Mouse (Mus musculus): ENCODE results near the gene Loxl3. TPM values are rescaled to one million over a fixed set of nuclear protein-coding genes. Genes with fewer than 3 reads are reported as not detected.

Loxl3 gene
- polyA plus RNA-seq, 1 experiment from 2014 or later, result 26.0 TPM

DNA sequence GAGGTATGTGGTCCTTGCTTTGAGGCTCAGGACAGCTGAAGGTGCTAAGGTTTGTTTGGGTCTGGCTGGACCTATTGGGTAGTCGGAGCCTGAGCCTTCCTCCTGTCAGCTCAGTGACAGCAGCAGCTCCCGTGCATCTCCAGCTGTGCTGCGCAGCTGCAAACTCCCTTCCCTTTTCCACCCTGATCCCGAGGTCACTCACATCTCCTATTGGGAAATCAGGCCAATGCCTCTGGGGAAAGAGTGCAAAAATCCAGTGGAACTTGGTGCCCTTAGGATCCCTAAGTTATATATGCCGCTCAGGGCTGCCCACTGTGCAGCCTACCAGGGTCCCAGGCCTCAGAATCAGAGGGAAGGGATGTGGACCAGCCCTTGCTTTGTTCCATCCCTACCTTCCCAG lies 49.5 kb downstream of the Loxl3 start:
- Histone ChIP-seq H3K4me3 (ENCODE audit: low read length) (no peak overlapping the region), H3K9me3 (ENCODE audit: control insufficient read depth, low read length) (no peaks in the 10 kb centered on the region), H3K27ac (ENCODE audit: low read length) (no peak overlapping the region), H3K27me3 (ENCODE audit: control insufficient read depth, insufficient read depth, low read depth, low read length) (peaks cover 56% of the 10 kb centered on the region), H3K4me2 (ENCODE audit: low read depth, low read length) (no peak overlapping the region), H3K36me3 (ENCODE audit: control insufficient read depth, insufficient read depth, low read length) (peaks cover 8% of the 10 kb centered on the region), H3K9ac (ENCODE audit: low read length) (no peak overlapping the region), H3K4me1 (replicated peaks; ENCODE audit: control insufficient read depth, insufficient read depth, low read length) (peaks cover 20% of the 10 kb centered on the region)
- ATAC-seq (ENCODE audit: low read depth), result no peak
- WGBS, result 22% methylated on average over 5 of the region's 5 CpGs

DNA sequence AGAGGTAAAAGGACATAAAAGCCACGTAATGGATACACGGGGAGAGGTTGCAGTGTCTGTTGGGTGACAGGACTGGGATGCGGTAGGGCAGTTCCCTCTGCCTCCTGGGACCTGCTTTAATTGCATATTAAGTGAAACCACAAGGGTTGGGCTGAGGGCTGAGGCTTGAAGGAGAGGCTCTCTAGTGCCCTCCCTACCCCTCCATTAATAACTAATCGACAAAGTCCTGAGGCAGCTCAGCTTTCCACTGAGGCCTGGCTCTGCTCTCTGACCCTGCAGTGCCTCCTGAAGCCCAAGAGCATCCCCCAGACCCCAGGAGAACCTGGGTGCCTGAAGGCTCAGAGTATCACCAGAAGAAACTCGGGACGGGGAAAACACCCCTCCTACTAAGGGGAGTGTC lies 50.5 kb downstream of the Loxl3 start:
- ATAC-seq (ENCODE audit: low read depth), result no peak
- no peak overlapping the region for H3K27ac ChIP-seq (ENCODE audit: low read length)
- H3K4me3 ChIP-seq (ENCODE audit: low read length), result no peak overlapping the region
- peaks cover 13% of the 10 kb centered on the region for H3K4me1 ChIP-seq (replicated peaks; ENCODE audit: control insufficient read depth, insufficient read depth, low read length)
- no peak overlapping the region for H3K9ac ChIP-seq (ENCODE audit: low read length)
- H3K4me2 ChIP-seq (ENCODE audit: low read depth, low read length), result no peak overlapping the region
- H3K36me3 ChIP-seq (ENCODE audit: control insufficient read depth, insufficient read depth, low read length), result peaks cover 8% of the 10 kb centered on the region
- peaks cover 64% of the 10 kb centered on the region for H3K27me3 ChIP-seq (ENCODE audit: control insufficient read depth, insufficient read depth, low read depth, low read length)
- 7% methylated on average over 6 of the region's 6 CpGs for WGBS
- H3K9me3 ChIP-seq (ENCODE audit: control insufficient read depth, low read length), result no peaks in the 10 kb centered on the region

DNA sequence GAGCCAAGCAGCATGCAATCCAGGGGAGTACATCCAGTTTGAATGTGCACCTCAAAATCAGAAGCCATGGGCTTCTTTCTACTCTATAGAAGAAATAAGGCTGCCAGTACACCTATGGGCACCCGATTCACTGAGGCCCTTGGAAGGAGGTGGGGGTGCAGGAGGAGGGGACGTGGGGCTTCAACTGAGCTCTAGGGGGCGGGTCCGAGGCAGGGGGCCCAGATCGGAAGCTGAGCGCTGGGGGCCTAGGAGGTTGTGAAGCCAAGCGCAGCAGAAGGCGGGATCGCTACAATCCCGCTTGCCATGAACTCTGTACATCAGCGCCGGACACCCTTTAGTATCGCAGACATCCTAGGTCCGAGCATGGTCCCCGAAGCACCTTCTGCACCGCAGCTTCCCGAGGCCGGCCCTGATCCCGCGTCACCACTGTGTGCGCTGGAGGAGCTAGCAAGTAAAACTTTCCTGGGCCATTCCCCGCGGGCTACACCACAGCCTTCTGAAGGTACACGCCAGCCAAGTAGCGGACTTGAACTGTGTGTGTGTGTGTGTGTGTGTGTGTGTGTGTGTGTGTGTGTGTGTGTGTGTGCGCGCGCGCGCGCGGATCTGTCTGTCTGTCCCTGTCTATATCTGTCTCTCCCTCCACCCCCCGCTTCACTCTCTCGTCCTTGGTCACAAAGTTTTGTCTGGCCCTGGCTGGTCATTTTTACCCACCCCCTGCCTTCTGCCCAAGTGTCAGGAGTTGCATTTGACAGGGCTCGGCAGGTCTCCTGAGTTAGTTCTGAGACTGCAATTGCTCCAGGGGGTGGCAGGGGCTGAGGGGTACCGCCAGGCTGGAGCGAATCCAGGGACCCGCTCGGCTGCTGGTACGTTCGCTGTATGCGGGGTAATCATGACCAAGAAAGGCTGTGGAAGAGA lies 52.4 kb downstream of the Loxl3 start, which contains the start of gene Lbx2:
Lbx2 (plus strand) TSS at position 247 of the 915 bp plus-strand sequence.
- no peak for ATAC-seq (ENCODE audit: low read depth)
- H3K4me2 ChIP-seq (ENCODE audit: low read depth, low read length), result peak within 1 kb of the TSS; percentile 43
- no peaks in the 10 kb centered on the region for H3K9me3 ChIP-seq (ENCODE audit: control insufficient read depth, low read length)
- peak within 1 kb of the TSS; percentile 27; the same call in 1 of the 2 replicates for H3K9ac ChIP-seq (ENCODE audit: low read length)
- WGBS, result 6% methylated on average over 42 of the region's 42 CpGs
- H3K27ac ChIP-seq (ENCODE audit: low read length), result no peak within 1 kb of the TSS
- H3K4me3 ChIP-seq (ENCODE audit: low read length), result peak within 1 kb of the TSS; percentile 32
- H3K4me1 ChIP-seq (replicated peaks; ENCODE audit: control insufficient read depth, insufficient read depth, low read length), result peaks cover 12% of the 10 kb centered on the region
- peaks cover 4% of the 10 kb centered on the region for H3K36me3 ChIP-seq (ENCODE audit: control insufficient read depth, insufficient read depth, low read length)
- H3K27me3 ChIP-seq (ENCODE audit: control insufficient read depth, insufficient read depth, low read depth, low read length), result peaks cover 66% of the 10 kb centered on the region

DNA sequence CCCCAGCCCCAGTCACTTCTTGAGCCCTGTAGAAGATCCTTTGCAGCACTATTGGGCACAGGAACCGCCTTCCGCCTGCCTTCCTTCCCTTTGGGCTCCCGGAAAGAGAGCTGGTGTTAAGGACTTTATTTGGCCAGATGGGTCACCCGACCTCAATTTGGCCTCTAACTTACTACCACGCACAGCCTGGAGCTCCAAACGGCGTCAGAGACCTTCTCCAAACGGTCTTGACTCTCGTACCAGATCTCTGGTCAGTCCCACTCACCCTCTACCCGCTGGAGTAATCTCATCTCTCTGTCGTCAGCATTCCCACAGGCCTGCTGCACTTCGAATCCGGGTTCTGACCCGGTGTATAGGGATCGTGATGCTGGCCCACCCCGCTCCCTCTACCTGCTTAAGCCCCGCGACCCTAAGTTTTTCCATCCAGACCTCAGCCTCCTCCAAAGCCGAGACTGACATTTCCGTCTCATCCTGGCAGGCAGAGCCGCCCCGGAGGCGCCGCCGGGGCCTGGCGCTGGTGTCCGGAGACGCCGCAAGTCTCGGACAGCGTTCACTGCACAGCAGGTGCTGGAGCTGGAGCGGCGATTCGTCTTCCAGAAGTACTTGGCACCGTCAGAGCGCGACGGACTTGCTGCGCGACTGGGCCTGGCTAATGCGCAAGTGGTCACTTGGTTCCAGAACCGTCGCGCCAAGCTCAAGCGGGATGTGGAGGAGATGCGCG lies 53.4 kb downstream of the Loxl3 start:
- peak; percentile 8; the same call in 1 of the 2 replicates for ATAC-seq (ENCODE audit: low read depth)
- peaks cover 12% of the 10 kb centered on the region for H3K4me1 ChIP-seq (replicated peaks; ENCODE audit: control insufficient read depth, insufficient read depth, low read length)
- H3K36me3 ChIP-seq (ENCODE audit: control insufficient read depth, insufficient read depth, low read length), result no peaks in the 10 kb centered on the region
- peak overlapping the region; percentile 27; the same call in 1 of the 2 replicates for H3K9ac ChIP-seq (ENCODE audit: low read length)
- H3K27me3 ChIP-seq (ENCODE audit: control insufficient read depth, insufficient read depth, low read depth, low read length), result peaks cover 66% of the 10 kb centered on the region
- WGBS, result 2% methylated on average over 47 of the region's 47 CpGs
- H3K27ac ChIP-seq (ENCODE audit: low read length), result no peak overlapping the region
- no peaks in the 10 kb centered on the region for H3K9me3 ChIP-seq (ENCODE audit: control insufficient read depth, low read length)
- peak overlapping the region; percentile 32 for H3K4me3 ChIP-seq (ENCODE audit: low read length)
- H3K4me2 ChIP-seq (ENCODE audit: low read depth, low read length), result peak overlapping the region; percentile 43

DNA sequence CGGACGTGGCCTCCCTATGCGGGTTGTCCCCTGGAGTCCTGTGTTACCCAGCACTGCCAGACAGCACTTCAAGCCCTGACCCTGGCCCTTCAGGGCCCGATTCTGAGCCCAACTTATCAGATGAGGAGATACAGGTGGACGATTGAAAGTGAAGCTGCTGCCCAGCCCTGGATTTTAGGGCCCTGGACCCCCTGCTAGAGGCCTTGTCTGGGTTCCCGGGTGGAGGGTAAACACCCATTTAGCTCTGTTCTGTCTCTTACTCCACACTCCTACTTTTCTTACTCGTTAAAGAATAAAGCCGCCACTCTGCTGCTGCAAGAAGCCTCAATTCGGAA lies 53.9 kb downstream of the Loxl3 start:
- WGBS, result 13% methylated on average over 9 of the region's 9 CpGs
- Histone ChIP-seq H3K4me2 (ENCODE audit: low read depth, low read length) (peak overlapping the region; percentile 43), H3K27me3 (ENCODE audit: control insufficient read depth, insufficient read depth, low read depth, low read length) (peaks cover 63% of the 10 kb centered on the region), H3K9me3 (ENCODE audit: control insufficient read depth, low read length) (no peaks in the 10 kb centered on the region), H3K27ac (ENCODE audit: low read length) (no peak overlapping the region), H3K4me3 (ENCODE audit: low read length) (peak overlapping the region; percentile 32; the same call in 1 of the 2 replicates), H3K4me1 (replicated peaks; ENCODE audit: control insufficient read depth, insufficient read depth, low read length) (peaks cover 12% of the 10 kb centered on the region), H3K9ac (ENCODE audit: low read length) (no peak overlapping the region; the same call in 1 of the 2 replicates), H3K36me3 (ENCODE audit: control insufficient read depth, insufficient read depth, low read length) (no peaks in the 10 kb centered on the region)
- ATAC-seq (ENCODE audit: low read depth), result no peak

DNA sequence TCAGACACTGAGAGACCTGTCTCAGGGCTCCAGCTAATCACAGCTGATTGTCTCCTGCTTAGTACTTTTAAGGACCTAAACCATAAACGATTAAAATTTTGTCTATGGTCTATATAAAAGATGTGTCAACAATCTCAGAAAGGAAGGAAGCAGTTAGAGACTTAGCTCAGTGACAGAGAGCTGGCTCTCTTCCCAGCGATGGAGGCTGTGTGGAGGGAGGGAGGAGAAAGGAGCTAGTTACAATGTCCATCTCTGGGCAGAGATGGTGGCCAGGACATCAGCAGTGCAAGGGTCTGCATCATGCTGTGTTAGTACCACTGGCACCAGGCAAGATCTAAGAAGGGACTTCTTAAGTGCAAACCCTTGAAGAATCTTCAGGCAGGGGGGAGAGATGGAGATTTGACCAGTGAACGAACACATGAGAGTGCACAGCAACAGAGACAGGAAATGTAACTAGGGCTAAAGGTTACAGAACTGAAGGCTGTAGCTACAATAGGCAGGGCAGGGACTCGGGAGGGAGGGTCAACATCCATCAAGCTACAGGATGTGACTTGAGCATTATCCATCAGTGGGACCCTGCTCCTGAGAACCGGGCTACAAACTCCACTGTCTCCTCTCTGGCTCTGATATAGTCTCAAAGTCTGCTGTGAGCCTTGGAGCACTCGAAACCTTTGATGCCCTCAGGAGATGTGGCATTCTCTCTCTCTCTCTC lies 58.6 kb downstream of the Loxl3 start:
- Histone ChIP-seq H3K27ac (ENCODE audit: low read length) (peak overlapping the region; percentile 24), H3K4me2 (ENCODE audit: low read depth, low read length) (no peak overlapping the region)
- WGBS, result 20% methylated on average over 6 of the region's 6 CpGs

DNA sequence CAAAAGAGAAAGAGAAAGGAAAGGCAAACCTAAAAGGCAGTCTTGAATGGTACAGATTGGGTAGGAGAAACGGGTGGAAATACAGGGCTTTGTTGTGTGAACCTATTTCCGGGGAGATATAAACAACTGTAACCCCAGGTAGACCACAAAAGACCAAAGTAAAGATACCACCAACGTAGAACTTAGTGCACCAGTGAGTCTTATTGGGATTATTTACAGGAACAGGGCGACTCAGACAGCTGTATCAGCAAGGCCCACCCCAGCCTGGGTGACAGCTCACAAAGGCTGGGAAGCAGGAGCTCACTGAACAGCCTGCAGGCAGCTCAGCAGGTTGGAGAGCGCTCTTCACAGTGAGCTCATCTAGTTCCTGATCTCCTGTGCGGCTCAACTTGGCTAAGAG lies 62.0 kb downstream of the Loxl3 start:
- no peak for ATAC-seq (ENCODE audit: low read depth)
- WGBS, result 48% methylated on average over 6 of the region's 6 CpGs
- Histone ChIP-seq H3K4me3 (ENCODE audit: low read length) (no peak overlapping the region), H3K27me3 (ENCODE audit: control insufficient read depth, insufficient read depth, low read depth, low read length) (no peaks in the 10 kb centered on the region), H3K27ac (ENCODE audit: low read length) (no peak overlapping the region), H3K4me1 (replicated peaks; ENCODE audit: control insufficient read depth, insufficient read depth, low read length) (no peaks in the 10 kb centered on the region), H3K36me3 (ENCODE audit: control insufficient read depth, insufficient read depth, low read length) (no peaks in the 10 kb centered on the region), H3K9ac (ENCODE audit: low read length) (no peak overlapping the region), H3K4me2 (ENCODE audit: low read depth, low read length) (no peak overlapping the region), H3K9me3 (ENCODE audit: control insufficient read depth, low read length) (peaks cover 3% of the 10 kb centered on the region; the same call in 1 of the 2 replicates)

More for the DNA sequence above, 58.6 kb downstream of the Loxl3 start:
- H3K9ac ChIP-seq (ENCODE audit: low read length), result no peak overlapping the region
- H3K9me3 ChIP-seq (ENCODE audit: control insufficient read depth, low read length), result peaks cover 3% of the 10 kb centered on the region; the same call in 1 of the 2 replicates
- no peak overlapping the region for H3K4me3 ChIP-seq (ENCODE audit: low read length)
- peak; percentile 64 for ATAC-seq (ENCODE audit: low read depth)
- H3K4me1 ChIP-seq (replicated peaks; ENCODE audit: control insufficient read depth, insufficient read depth, low read length), result peaks cover 4% of the 10 kb centered on the region
- H3K27me3 ChIP-seq (ENCODE audit: control insufficient read depth, insufficient read depth, low read depth, low read length), result peaks cover 19% of the 10 kb centered on the region
- H3K36me3 ChIP-seq (ENCODE audit: control insufficient read depth, insufficient read depth, low read length), result no peaks in the 10 kb centered on the region

DNA sequence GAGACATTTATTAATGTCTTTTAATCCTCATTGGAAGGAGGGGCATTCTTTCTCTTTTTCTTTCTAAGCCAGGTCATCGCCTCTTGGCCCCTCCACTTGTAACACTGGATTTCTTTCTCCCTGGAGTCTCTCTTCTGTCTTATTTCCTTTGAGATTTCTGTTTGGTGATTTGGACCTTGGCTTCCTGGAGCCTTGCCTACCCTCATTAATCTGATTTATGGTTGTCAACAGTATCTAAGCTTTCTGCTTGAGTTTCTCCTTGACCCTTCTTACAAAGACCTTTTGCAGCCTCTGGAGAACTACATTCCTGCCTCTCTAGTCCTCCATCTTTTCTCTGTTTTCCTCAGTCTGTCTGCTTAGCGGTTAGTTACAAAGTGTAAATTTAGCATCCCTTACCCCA lies 64.4 kb downstream of the Loxl3 start:
- ATAC-seq (ENCODE audit: low read depth), result no peak
- Histone ChIP-seq H3K27me3 (ENCODE audit: control insufficient read depth, insufficient read depth, low read depth, low read length) (no peaks in the 10 kb centered on the region), H3K4me3 (ENCODE audit: low read length) (no peak overlapping the region), H3K36me3 (ENCODE audit: control insufficient read depth, insufficient read depth, low read length) (no peaks in the 10 kb centered on the region), H3K4me1 (replicated peaks; ENCODE audit: control insufficient read depth, insufficient read depth, low read length) (peaks cover 13% of the 10 kb centered on the region), H3K27ac (ENCODE audit: low read length) (no peak overlapping the region), H3K9me3 (ENCODE audit: control insufficient read depth, low read length) (peaks cover 3% of the 10 kb centered on the region; the same call in 1 of the 2 replicates), H3K4me2 (ENCODE audit: low read depth, low read length) (no peak overlapping the region), H3K9ac (ENCODE audit: low read length) (no peak overlapping the region)
- WGBS, result 72% methylated on average over 2 of the region's 2 CpGs

Data from lung, embryonic 16.5 days (tissue).